Comparison of ENCODE assay signal across 18 mouse cellular contexts in genomic region chr7:29158264-29158663, GRCm38 (mm10). TPM values are rescaled to one million over a fixed set of nuclear protein-coding genes. Genes with fewer than 3 reads are reported as not detected.
DNase-seq lines count a peak whose midpoint lies in the region; ATAC-seq lines count a peak whose summit lies in the region.
"Had no signal": no experiment of that assay in that cellular context is flagged by ENCODE, and none has a peak within 500 bp of the region (broad histone marks: within the 10 kb centered on the region; RNA-seq: fewer than 3 reads in every experiment).

No protein-coding gene starts in this region.

- ATAC-seq in midbrain, embryonic 11.5 days (ENCODE audit: low FRiP score): no peak
- no peak for ATAC-seq in midbrain, embryonic 16.5 days
- ATAC-seq in liver, embryonic 12.5 days: no peak
- ATAC-seq: forebrain, embryonic 13.5 days; intestine, postnatal 0 days had no signal

- peak; percentile 29 for DNase-seq in embryo, embryonic 10 days (ENCODE audit: low spot score)
- no peak for DNase-seq in embryo, embryonic 10.5 days (ENCODE audit: low spot score)
- no peak for DNase-seq in midbrain, embryonic 11.5 days (ENCODE audit: low spot score, missing footprints)
- peak; percentile 94 for DNase-seq in ZHBTc4 (ENCODE audit: low read depth, low spot score)
- no peak for DNase-seq in left cerebral cortex, postnatal 36 days (ENCODE audit: low spot score in 2 of 2)
- DNase-seq in heart, postnatal 36 days: no peak
- DNase-seq: cerebellum, adult 8-10 months; heart, postnatal 4 days; kidney, postnatal 4 days; lung, embryonic 14.5 days had no signal

- intact Hi-C loops in left cerebral cortex, postnatal 36 days (cut with DNase I): no loop called here
- intact Hi-C loops in heart, postnatal 36 days (cut with DNase I): loop anchor here (2.0 kb wide), 1 partner anchor 19 kb away; no protein-coding TSS in a partner anchor

- no peaks in the 10 kb centered on the region; the same call in none of the 2 replicates for H3K27me3 ChIP-seq in midbrain, embryonic 11.5 days (ENCODE audit: control insufficient read depth, insufficient read depth, low read length)
- peaks cover 4% of the 10 kb centered on the region for H3K27me3 ChIP-seq in midbrain, embryonic 16.5 days (ENCODE audit: control insufficient read depth, insufficient read depth, low read depth, low read length)
- peaks cover 54% of the 10 kb centered on the region for H3K27me3 ChIP-seq in liver, embryonic 12.5 days (replicated peaks)

- no peak overlapping the region for H3K9ac ChIP-seq in midbrain, embryonic 11.5 days (ENCODE audit: low read length)
- H3K9ac ChIP-seq in midbrain, embryonic 16.5 days (ENCODE audit: low read depth, low read length): no peak overlapping the region
- no peak overlapping the region for H3K9ac ChIP-seq in liver, embryonic 12.5 days
- H3K9ac ChIP-seq: forebrain, embryonic 13.5 days; heart, embryonic 15.5 days; liver, embryonic 14.5 days; lung, embryonic 14.5 days; neural tube, embryonic 15.5 days had no signal

- no peak overlapping the region for H3K27ac ChIP-seq in midbrain, embryonic 11.5 days (ENCODE audit: low read depth, low read length)
- no peak overlapping the region for H3K27ac ChIP-seq in midbrain, embryonic 16.5 days (ENCODE audit: low read length)
- H3K27ac ChIP-seq in liver, embryonic 12.5 days: no peak overlapping the region
- H3K27ac ChIP-seq: forebrain, embryonic 13.5 days; heart, embryonic 15.5 days; liver, embryonic 14.5 days; neural tube, embryonic 15.5 days had no signal

- no peaks in the 10 kb centered on the region for H3K9me3 ChIP-seq in midbrain, embryonic 11.5 days (ENCODE audit: control insufficient read depth, low read length)
- H3K9me3 ChIP-seq in midbrain, embryonic 16.5 days (replicated peaks; ENCODE audit: control insufficient read depth, low read length, poor library complexity, severe bottlenecking): no peaks in the 10 kb centered on the region
- 0 out of 2 replicates have a peak, but pooled peaks cover 7% of the 10 kb centered on the region for H3K9me3 ChIP-seq in liver, embryonic 12.5 days (replicated peaks)
- H3K9me3 ChIP-seq: forebrain, embryonic 13.5 days; heart, embryonic 15.5 days; neural tube, embryonic 15.5 days had no signal

- peaks cover 9% of the 10 kb centered on the region for H3K4me1 ChIP-seq in midbrain, embryonic 11.5 days (ENCODE audit: control insufficient read depth, insufficient read depth, low read length)
- H3K4me1 ChIP-seq in midbrain, embryonic 16.5 days (ENCODE audit: control insufficient read depth, insufficient read depth, low read length): peaks cover 8% of the 10 kb centered on the region
- peaks cover 28% of the 10 kb centered on the region for H3K4me1 ChIP-seq in liver, embryonic 12.5 days

- no peak overlapping the region for H3K4me3 ChIP-seq in midbrain, embryonic 11.5 days (ENCODE audit: low read depth, low read length)
- no peak overlapping the region for H3K4me3 ChIP-seq in midbrain, embryonic 16.5 days (ENCODE audit: low read depth, low read length)
- H3K4me3 ChIP-seq in liver, embryonic 12.5 days: no peak overlapping the region
- H3K4me3 ChIP-seq: erythroblast, embryonic 14.5 days; forebrain, embryonic 13.5 days; heart, embryonic 15.5 days; neural tube, embryonic 15.5 days had no signal

- no peaks in the 10 kb centered on the region for H3K36me3 ChIP-seq in midbrain, embryonic 11.5 days (ENCODE audit: control insufficient read depth, insufficient read depth, low read length)
- H3K36me3 ChIP-seq in midbrain, embryonic 16.5 days (ENCODE audit: control insufficient read depth, insufficient read depth, low read length): no peaks in the 10 kb centered on the region
- peaks cover 10% of the 10 kb centered on the region for H3K36me3 ChIP-seq in liver, embryonic 12.5 days

- under 1% methylated on average over 5 of the region's 5 CpGs for WGBS in midbrain, embryonic 11.5 days
- 0% methylated on average over 5 of the region's 5 CpGs for WGBS in midbrain, embryonic 16.5 days
- 8% methylated on average over 5 of the region's 5 CpGs for WGBS in liver, embryonic 12.5 days (ENCODE audit: insufficient replicate concordance)

- H3K4me2 ChIP-seq in midbrain, embryonic 11.5 days: 0 out of 2 replicates have a peak overlapping the region, but pooled peaks have one; percentile 0
- no peak overlapping the region for H3K4me2 ChIP-seq in midbrain, embryonic 16.5 days (ENCODE audit: low read length)
- H3K4me2 ChIP-seq in liver, embryonic 12.5 days: no peak overlapping the region
- H3K4me2 ChIP-seq: forebrain, embryonic 13.5 days; heart, embryonic 15.5 days; lung, embryonic 14.5 days; neural tube, embryonic 15.5 days had no signal

RNA-seq across cellular contexts. Expression of gene Fam98c, which starts 2.2 kb away (rescaled TPM):
- 13.6 and 14.8 TPM in 2 replicates for polyA plus RNA-seq in midbrain, embryonic 11.5 days (2014; fragmentation: Nextera tagmentation; extraction: Ambion mirVana)
- 23.7 and 28.3 TPM in 2 replicates for polyA plus RNA-seq in midbrain, embryonic 16.5 days (2015; fragmentation: Nextera tagmentation; extraction: Ambion mirVana)
- polyA plus RNA-seq in liver, embryonic 12.5 days (2016; fragmentation: Nextera tagmentation; extraction: Ambion mirVana): 12.4 and 12.5 TPM in 2 replicates
- total RNA-seq in left cerebral cortex, postnatal 36 days (2021): 10 to 100 TPM; 35.3 to 40.3 TPM
- total RNA-seq in heart, postnatal 36 days (2021): 10 to 100 TPM; 10.6 to 12.0 TPM

RNA-seq across cellular contexts. Expression of gene Ggn, which starts 11.7 kb away (rescaled TPM):
- polyA plus RNA-seq in midbrain, embryonic 11.5 days (2014; fragmentation: Nextera tagmentation; extraction: Ambion mirVana): 0.60 and 0.63 TPM in 2 replicates
- polyA plus RNA-seq in midbrain, embryonic 16.5 days (2015; fragmentation: Nextera tagmentation; extraction: Ambion mirVana): 0.54 and 1.1 TPM in 2 replicates
- 0.07 and 0.26 TPM in 2 replicates for polyA plus RNA-seq in liver, embryonic 12.5 days (2016; fragmentation: Nextera tagmentation; extraction: Ambion mirVana)
- 1 to 10 TPM in 1 of 2 experiments, under 1 TPM in 1; 0.88 to 1.4 TPM for total RNA-seq in left cerebral cortex, postnatal 36 days (2021)
- total RNA-seq in heart, postnatal 36 days (2021): under 1 TPM; 0.19 to 0.31 TPM

RNA-seq across cellular contexts. Expression of gene Spred3, which starts 11.9 kb away (rescaled TPM):
- 4.9 and 5.1 TPM in 2 replicates for polyA plus RNA-seq in midbrain, embryonic 11.5 days (2014; fragmentation: Nextera tagmentation; extraction: Ambion mirVana)
- 10.7 TPM in 2 replicates for polyA plus RNA-seq in midbrain, embryonic 16.5 days (2015; fragmentation: Nextera tagmentation; extraction: Ambion mirVana)
- 0.72 TPM in 2 replicates for polyA plus RNA-seq in liver, embryonic 12.5 days (2016; fragmentation: Nextera tagmentation; extraction: Ambion mirVana)
- 10 to 100 TPM; 41.8 to 62.4 TPM for total RNA-seq in left cerebral cortex, postnatal 36 days (2021)
- under 1 TPM; 0.44 to 0.89 TPM for total RNA-seq in heart, postnatal 36 days (2021)

RNA-seq across cellular contexts. Expression of gene Psmd8, which starts 22.2 kb away (rescaled TPM):
- polyA plus RNA-seq in midbrain, embryonic 11.5 days (2014; fragmentation: Nextera tagmentation; extraction: Ambion mirVana): 322 and 332 TPM in 2 replicates
- 287 TPM in 2 replicates for polyA plus RNA-seq in midbrain, embryonic 16.5 days (2015; fragmentation: Nextera tagmentation; extraction: Ambion mirVana)
- 170 and 180 TPM in 2 replicates for polyA plus RNA-seq in liver, embryonic 12.5 days (2016; fragmentation: Nextera tagmentation; extraction: Ambion mirVana)
- total RNA-seq in left cerebral cortex, postnatal 36 days (2021): 100 to 1,000 TPM; 126 to 136 TPM
- 100 to 1,000 TPM; 130 to 132 TPM for total RNA-seq in heart, postnatal 36 days (2021)

RNA-seq across cellular contexts. Expression of gene Rasgrp4, which starts 23.6 kb away (rescaled TPM):
- 0.28 and 0.48 TPM in 2 replicates for polyA plus RNA-seq in midbrain, embryonic 11.5 days (2014; fragmentation: Nextera tagmentation; extraction: Ambion mirVana)
- 0.83 and 1.0 TPM in 2 replicates for polyA plus RNA-seq in midbrain, embryonic 16.5 days (2015; fragmentation: Nextera tagmentation; extraction: Ambion mirVana)
- polyA plus RNA-seq in liver, embryonic 12.5 days (2016; fragmentation: Nextera tagmentation; extraction: Ambion mirVana): 0.38 and 0.79 TPM in 2 replicates
- total RNA-seq in left cerebral cortex, postnatal 36 days (2021): 1 to 10 TPM in 1 of 2 experiments, under 1 TPM in 1; 0.89 to 2.5 TPM
- total RNA-seq in heart, postnatal 36 days (2021): 1 to 10 TPM; 1.4 to 1.5 TPM

Comparison
In these comparisons a context has a peak if more than half of its experiments do, and no peak if none do; other contexts are left out.
1. DNase-seq: peak in embryo, embryonic 10 days (single experiment) and ZHBTc4 (single experiment); none in embryo, embryonic 10.5 days (single experiment), midbrain, embryonic 11.5 days (single experiment), left cerebral cortex, postnatal 36 days (0 of 2) and heart, postnatal 36 days (0 of 2).